Mouse (Mus musculus) spleen, postnatal 14 days (tissue): ENCODE results near the gene Kif11.

Experiments used
- DNase-seq, 2 experiments: peaks; one replicate each; pipeline ENCODE4 v3.0.0; 2021 to 2022; ENCODE audit warnings: low spot score in 2 of 2

Gene Kif11

GRCm38 (mm10) chr19:37443631-37444140 lies 67.5 kb downstream of the Kif11 start:
- no peak for DNase-seq

- DNase-seq: no peak
These were observed 72.0 kb downstream of the Kif11 start for GRCm38 (mm10) chr19:37448212-37448611.

- no peak for DNase-seq
These were observed 73.0 kb downstream of the Kif11 start for GRCm38 (mm10) chr19:37449246-37449645.

- no peak for DNase-seq
These were observed 79.3 kb downstream of the Kif11 start for GRCm38 (mm10) chr19:37455528-37455927.

GRCm38 (mm10) chr19:37455961-37456360 lies 79.8 kb downstream of the Kif11 start:
- no peak for DNase-seq

GRCm38 (mm10) chr19:37458013-37458412 lies 81.8 kb downstream of the Kif11 start:
- no peak for DNase-seq

- DNase-seq: no peak
These were observed 90.2 kb downstream of the Kif11 start for GRCm38 (mm10) chr19:37466403-37466802.

GRCm38 (mm10) chr19:37466978-37467377 lies 90.8 kb downstream of the Kif11 start:
- no peak for DNase-seq

- DNase-seq: no peak
These were observed 92.8 kb downstream of the Kif11 start for GRCm38 (mm10) chr19:37468841-37469566.
